Mouse (Mus musculus): ENCODE data around the gene Grhpr. TPM values are rescaled to one million over a fixed set of nuclear protein-coding genes. Genes with fewer than 3 reads are reported as not detected.

Grhpr gene
- polyA plus RNA-seq, 1 experiment from 2014 or later, result 31.6 TPM

GRCm38 (mm10) chr4:44994776-44995175 is 13.6 kb downstream of the Grhpr start:
- ATAC-seq (ENCODE audit: low FRiP score, low read depth), result no peak
- Histone ChIP-seq H3K36me3 (peaks cover 40% of the 10 kb centered on the region), H3K9me3 (no peaks in the 10 kb centered on the region), H3K4me1 (0 out of 2 replicates have a peak, but pooled peaks cover 9% of the 10 kb centered on the region), H3K27ac (replicated peaks) (no peak overlapping the region), H3K9ac (replicated peaks) (no peak overlapping the region), H3K27me3 (no peaks in the 10 kb centered on the region), H3K4me3 (no peak overlapping the region), H3K4me2 (replicated peaks) (no peak overlapping the region)
- 85% methylated on average over 18 of the region's 18 CpGs for WGBS

GRCm38 (mm10) chr4:44998071-44998470 is 16.9 kb downstream of the Grhpr start:
- no peaks in the 10 kb centered on the region for H3K27me3 ChIP-seq
- WGBS, result 81% methylated on average over 3 of the region's 3 CpGs

GRCm38 (mm10) chr4:45000001-45000400 is 18.8 kb downstream of the Grhpr start:
- no peaks in the 10 kb centered on the region for H3K9me3 ChIP-seq
- H3K4me3 ChIP-seq, result no peak overlapping the region
- WGBS, result 89% methylated on average over 6 of the region's 6 CpGs
- H3K9ac ChIP-seq (replicated peaks), result no peak overlapping the region
- no peaks in the 10 kb centered on the region for H3K27me3 ChIP-seq
- H3K4me1 ChIP-seq, result 0 out of 2 replicates have a peak, but pooled peaks cover 6% of the 10 kb centered on the region
- H3K27ac ChIP-seq (replicated peaks), result no peak overlapping the region
- peaks cover 1% of the 10 kb centered on the region; the same call in 1 of the 2 replicates for H3K36me3 ChIP-seq
- H3K4me2 ChIP-seq (replicated peaks), result no peak overlapping the region
- ATAC-seq (ENCODE audit: low FRiP score, low read depth), result no peak

More at GRCm38 (mm10) chr4:44998071-44998470, 16.9 kb downstream of the Grhpr start:
- Histone ChIP-seq H3K9me3 (no peaks in the 10 kb centered on the region), H3K4me3 (no peak overlapping the region), H3K9ac (replicated peaks) (no peak overlapping the region), H3K27ac (replicated peaks) (no peak overlapping the region), H3K4me2 (replicated peaks) (no peak overlapping the region), H3K36me3 (peaks cover 17% of the 10 kb centered on the region), H3K4me1 (0 out of 2 replicates have a peak, but pooled peaks cover 9% of the 10 kb centered on the region)
- ATAC-seq (ENCODE audit: low FRiP score, low read depth), result no peak

GRCm38 (mm10) chr4:45005452-45005851 is 24.3 kb downstream of the Grhpr start:
- no peak for ATAC-seq (ENCODE audit: low FRiP score, low read depth)
- no peaks in the 10 kb centered on the region for H3K27me3 ChIP-seq
- H3K9me3 ChIP-seq, result no peaks in the 10 kb centered on the region
- H3K4me3 ChIP-seq, result no peak overlapping the region
- H3K4me2 ChIP-seq (replicated peaks), result no peak overlapping the region
- WGBS, result 87% methylated on average over 3 of the region's 3 CpGs
- no peak overlapping the region for H3K27ac ChIP-seq (replicated peaks)
- H3K4me1 ChIP-seq, result peaks cover 10% of the 10 kb centered on the region
- H3K36me3 ChIP-seq, result no peaks in the 10 kb centered on the region
- H3K9ac ChIP-seq (replicated peaks), result no peak overlapping the region

GRCm38 (mm10) chr4:45010806-45011415 is 29.7 kb downstream of the Grhpr start:
- 10% methylated on average over 11 of the region's 11 CpGs for WGBS
- Histone ChIP-seq H3K27ac (replicated peaks) (peak overlapping the region; percentile 96), H3K9ac (replicated peaks) (peak overlapping the region; percentile 87), H3K4me1 (peaks cover 23% of the 10 kb centered on the region), H3K4me3 (peak overlapping the region; percentile 81), H3K36me3 (no peaks in the 10 kb centered on the region), H3K27me3 (no peaks in the 10 kb centered on the region), H3K9me3 (no peaks in the 10 kb centered on the region), H3K4me2 (replicated peaks) (peak overlapping the region; percentile 69)
- no peak for ATAC-seq (ENCODE audit: low FRiP score, low read depth)

GRCm38 (mm10) chr4:45011581-45012104 is 30.4 kb downstream of the Grhpr start:
- H3K27me3 ChIP-seq, result no peaks in the 10 kb centered on the region
- peak; percentile 83 for ATAC-seq (ENCODE audit: low FRiP score, low read depth)
- H3K4me2 ChIP-seq (replicated peaks), result peak overlapping the region; percentile 69
- H3K27ac ChIP-seq (replicated peaks), result peak overlapping the region; percentile 96
- peak overlapping the region; percentile 81 for H3K4me3 ChIP-seq
- peak overlapping the region; percentile 87 for H3K9ac ChIP-seq (replicated peaks)
- no peaks in the 10 kb centered on the region for H3K36me3 ChIP-seq
- under 1% methylated on average over 31 of the region's 31 CpGs for WGBS
- H3K4me1 ChIP-seq, result peaks cover 23% of the 10 kb centered on the region
- H3K9me3 ChIP-seq, result no peaks in the 10 kb centered on the region

- H3K27me3 ChIP-seq, result no peaks in the 10 kb centered on the region
- peak within 1 kb of the TSS; percentile 76 for H3K4me2 ChIP-seq (replicated peaks)
- H3K36me3 ChIP-seq, result no peaks in the 10 kb centered on the region
- peaks cover 23% of the 10 kb centered on the region for H3K4me1 ChIP-seq
- WGBS, result under 1% methylated on average over 59 of the region's 63 CpGs
- peak within 1 kb of the TSS; percentile 96 for H3K27ac ChIP-seq (replicated peaks)
- peak within 1 kb of the TSS; percentile 87 for H3K9ac ChIP-seq (replicated peaks)
- H3K9me3 ChIP-seq, result no peaks in the 10 kb centered on the region
- ATAC-seq (ENCODE audit: low FRiP score, low read depth), result peak; percentile 98
- peak within 1 kb of the TSS; percentile 81 for H3K4me3 ChIP-seq
Observed at GRCm38 (mm10) chr4:45012105-45012975, 31.1 kb downstream of the Grhpr start, which contains the start of gene Zbtb5. Zbtb5 (minus strand) TSS chr4:45012412.

- H3K27ac ChIP-seq (replicated peaks), result peak overlapping the region; percentile 76
Observed at GRCm38 (mm10) chr4:45013031-45013431, 31.8 kb downstream of the Grhpr start.

GRCm38 (mm10) chr4:45013537-45013936 is 32.3 kb downstream of the Grhpr start:
- H3K27ac ChIP-seq (replicated peaks), result no peak overlapping the region
- H3K4me2 ChIP-seq (replicated peaks), result peak overlapping the region; percentile 76
- no peaks in the 10 kb centered on the region for H3K36me3 ChIP-seq
- WGBS, result 9% methylated on average over 2 of the region's 2 CpGs
- H3K27me3 ChIP-seq, result no peaks in the 10 kb centered on the region
- peaks cover 23% of the 10 kb centered on the region for H3K4me1 ChIP-seq
- H3K4me3 ChIP-seq, result peak overlapping the region; percentile 81
- H3K9me3 ChIP-seq, result no peaks in the 10 kb centered on the region
- ATAC-seq (ENCODE audit: low FRiP score, low read depth), result no peak
- 0 out of 2 replicates have a peak overlapping the region, but pooled peaks have one; percentile 70 for H3K9ac ChIP-seq (replicated peaks)

More at GRCm38 (mm10) chr4:45013031-45013431, 31.8 kb downstream of the Grhpr start:
- peaks cover 23% of the 10 kb centered on the region for H3K4me1 ChIP-seq
- peak overlapping the region; percentile 81 for H3K4me3 ChIP-seq
- H3K9ac ChIP-seq (replicated peaks), result peak overlapping the region; percentile 70
- 1% methylated on average over 13 of the region's 13 CpGs for WGBS
- peak overlapping the region; percentile 76 for H3K4me2 ChIP-seq (replicated peaks)
- no peaks in the 10 kb centered on the region for H3K27me3 ChIP-seq
- no peak for ATAC-seq (ENCODE audit: low FRiP score, low read depth)
- H3K9me3 ChIP-seq, result no peaks in the 10 kb centered on the region
- H3K36me3 ChIP-seq, result no peaks in the 10 kb centered on the region

- no peak for ATAC-seq (ENCODE audit: low FRiP score, low read depth)
- 0 out of 2 replicates have a peak overlapping the region, but pooled peaks have one; percentile 31 for H3K9ac ChIP-seq (replicated peaks)
Observed at GRCm38 (mm10) chr4:45015615-45016014, 34.4 kb downstream of the Grhpr start.

GRCm38 (mm10) chr4:45018452-45018980 is 37.3 kb downstream of the Grhpr start, which contains the start of gene Polr1e:
Polr1e (plus strand) TSS chr4:45018583.
- peak; percentile 93 for ATAC-seq (ENCODE audit: low FRiP score, low read depth)
- H3K9ac ChIP-seq (replicated peaks), result peak within 1 kb of the TSS; percentile 71
- peak within 1 kb of the TSS; percentile 97 for H3K4me2 ChIP-seq (replicated peaks)
- peak within 1 kb of the TSS; percentile 72 for H3K4me3 ChIP-seq
- no peaks in the 10 kb centered on the region for H3K9me3 ChIP-seq
- H3K27ac ChIP-seq (replicated peaks), result peak within 1 kb of the TSS; percentile 36; the same call in 1 of the 2 replicates
- H3K27me3 ChIP-seq, result no peaks in the 10 kb centered on the region
- 1% methylated on average over 29 of the region's 29 CpGs for WGBS
- H3K36me3 ChIP-seq, result peaks cover 9% of the 10 kb centered on the region; the same call in 1 of the 2 replicates
- peaks cover 25% of the 10 kb centered on the region for H3K4me1 ChIP-seq

More at GRCm38 (mm10) chr4:45015615-45016014, 34.4 kb downstream of the Grhpr start:
- H3K36me3 ChIP-seq, result no peaks in the 10 kb centered on the region
- H3K4me3 ChIP-seq, result no peak overlapping the region
- H3K4me2 ChIP-seq (replicated peaks), result no peak overlapping the region
- H3K27ac ChIP-seq (replicated peaks), result no peak overlapping the region
- no peaks in the 10 kb centered on the region for H3K9me3 ChIP-seq
- 18% methylated on average over 3 of the region's 3 CpGs for WGBS
- no peaks in the 10 kb centered on the region for H3K27me3 ChIP-seq
- peaks cover 31% of the 10 kb centered on the region for H3K4me1 ChIP-seq

Data from midbrain, embryonic 12.5 days (tissue).